In the genomic region with DNA sequence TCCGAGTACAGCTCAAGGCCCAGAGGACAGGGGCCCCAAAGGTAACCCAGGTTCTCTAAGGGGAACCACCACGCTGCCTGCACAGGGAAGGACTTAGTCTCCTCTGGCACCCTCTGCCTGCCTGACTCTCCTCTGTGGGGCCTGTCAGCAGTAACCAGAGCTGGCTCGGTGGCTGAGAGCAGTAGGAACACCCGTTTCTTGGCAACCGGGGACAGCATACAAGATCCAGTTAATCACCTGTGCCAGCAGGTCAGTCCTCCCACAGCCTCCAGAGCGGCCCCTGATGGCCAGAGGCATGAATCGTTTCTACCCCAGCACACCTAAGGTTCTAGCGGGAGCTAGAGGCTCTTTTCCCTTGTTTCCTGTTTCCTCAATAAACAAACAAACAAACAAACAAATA, we compare ENCODE assay signal across 8 mouse cellular contexts. TPM values are rescaled to one million over a fixed set of nuclear protein-coding genes. Genes with fewer than 3 reads are reported as not detected.
DNase-seq lines count a peak whose midpoint lies in the region; ATAC-seq lines count a peak whose summit lies in the region.

No protein-coding gene starts in this region.

- peak overlapping the region; percentile 93 for H3K27ac ChIP-seq in heart, embryonic 16.5 days (ENCODE audit: low read length)
- no peak overlapping the region for H3K27ac ChIP-seq in forebrain, embryonic 13.5 days

- no peak overlapping the region for H3K4me2 ChIP-seq in heart, embryonic 16.5 days (ENCODE audit: low read depth, low read length)
- no peak overlapping the region for H3K4me2 ChIP-seq in forebrain, embryonic 13.5 days

- 21% methylated on average over 8 of the region's 8 CpGs for WGBS in heart, embryonic 16.5 days
- 22% methylated on average over 8 of the region's 8 CpGs for WGBS in forebrain, embryonic 13.5 days

- no peak overlapping the region for H3K4me3 ChIP-seq in heart, embryonic 16.5 days (ENCODE audit: low read length)
- H3K4me3 ChIP-seq in forebrain, embryonic 13.5 days: no peak overlapping the region

- ATAC-seq in heart, embryonic 16.5 days (replicated peaks; ENCODE audit: extremely low read depth, insufficient read depth, low FRiP score): no peak
- no peak for ATAC-seq in forebrain, embryonic 13.5 days

- H3K9me3 ChIP-seq in heart, embryonic 16.5 days (replicated peaks; ENCODE audit: control insufficient read depth, low read length): no peaks in the 10 kb centered on the region
- no peaks in the 10 kb centered on the region for H3K9me3 ChIP-seq in forebrain, embryonic 13.5 days (replicated peaks)

- peak; percentile 61 for DNase-seq in adrenal gland, postnatal 10 days
- no peak for DNase-seq in adrenal gland, adult 2 months
- DNase-seq in urinary bladder, postnatal 25 days (ENCODE audit: low spot score): peak; percentile 54
- no peak for DNase-seq in urinary bladder, postnatal 4 days (ENCODE audit: low spot score in 2 of 2)
- DNase-seq in lung, adult 18-20 months: peak; percentile 79 to 90
- no peak for DNase-seq in yolk sac, embryonic 10.5 days (ENCODE audit: low spot score)

- peaks cover 43% of the 10 kb centered on the region for H3K4me1 ChIP-seq in heart, embryonic 16.5 days (ENCODE audit: control insufficient read depth, insufficient read depth, low read length)
- H3K4me1 ChIP-seq in forebrain, embryonic 13.5 days: peaks cover 26% of the 10 kb centered on the region

- no peaks in the 10 kb centered on the region for H3K36me3 ChIP-seq in heart, embryonic 16.5 days (ENCODE audit: control insufficient read depth, insufficient read depth)
- H3K36me3 ChIP-seq in forebrain, embryonic 13.5 days (ENCODE audit: poor library complexity, severe bottlenecking): no peaks in the 10 kb centered on the region

- H3K27me3 ChIP-seq in heart, embryonic 16.5 days (ENCODE audit: control insufficient read depth, insufficient read depth, low read length): no peaks in the 10 kb centered on the region
- H3K27me3 ChIP-seq in forebrain, embryonic 13.5 days: peaks cover 10% of the 10 kb centered on the region; the same call in 1 of the 2 replicates

- H3K9ac ChIP-seq in heart, embryonic 16.5 days (ENCODE audit: low read length): peak overlapping the region; percentile 43; the same call in 1 of the 2 replicates
- H3K9ac ChIP-seq in forebrain, embryonic 13.5 days: no peak overlapping the region

RNA-seq across cellular contexts. Expression of a gene that starts 11.4 kb away (rescaled TPM):
- 100 to 1,000 TPM in 1 of 2 experiments, 10 to 100 TPM in 1; 95.8 to 589 TPM for total RNA-seq in adrenal gland, postnatal 10 days (2021)
- 100 to 1,000 TPM; 560 to 565 TPM for total RNA-seq in adrenal gland, adult 2 months (2021)
- polyA plus RNA-seq in adrenal gland, adult 2 months (2012; rRNA removed): 162 and 415 TPM in 2 replicates
- polyA plus RNA-seq in heart, embryonic 16.5 days (2015; fragmentation: Nextera tagmentation; extraction: Ambion mirVana): 12.6 and 13.5 TPM in 2 replicates
- 2.4 and 2.9 TPM in 2 replicates for polyA plus RNA-seq in forebrain, embryonic 13.5 days (2015; fragmentation: Nextera tagmentation; extraction: Ambion mirVana)

RNA-seq across cellular contexts. Expression of a gene that starts 18.7 kb away (rescaled TPM):
- 10 to 100 TPM; 16.4 to 24.0 TPM for total RNA-seq in adrenal gland, postnatal 10 days (2021)
- 10 to 100 TPM; 16.4 to 21.0 TPM for total RNA-seq in adrenal gland, adult 2 months (2021)
- polyA plus RNA-seq in adrenal gland, adult 2 months (2012; rRNA removed): 53.0 and 60.3 TPM in 2 replicates
- 3.1 and 3.4 TPM in 2 replicates for polyA plus RNA-seq in heart, embryonic 16.5 days (2015; fragmentation: Nextera tagmentation; extraction: Ambion mirVana)
- 1.3 and 1.5 TPM in 2 replicates for polyA plus RNA-seq in forebrain, embryonic 13.5 days (2015; fragmentation: Nextera tagmentation; extraction: Ambion mirVana)

RNA-seq across cellular contexts. Expression of a gene that starts 41.4 kb away (rescaled TPM):
- total RNA-seq in adrenal gland, postnatal 10 days (2021): 100 to 1,000 TPM in 1 of 2 experiments, 10 to 100 TPM in 1; 36.6 to 103 TPM
- 10 to 100 TPM; 38.6 to 58.8 TPM for total RNA-seq in adrenal gland, adult 2 months (2021)
- polyA plus RNA-seq in adrenal gland, adult 2 months (2012; rRNA removed): 31.9 and 35.4 TPM in 2 replicates
- 64.5 and 68.9 TPM in 2 replicates for polyA plus RNA-seq in heart, embryonic 16.5 days (2015; fragmentation: Nextera tagmentation; extraction: Ambion mirVana)
- polyA plus RNA-seq in forebrain, embryonic 13.5 days (2015; fragmentation: Nextera tagmentation; extraction: Ambion mirVana): 81.6 and 85.1 TPM in 2 replicates

RNA-seq across cellular contexts. Expression of a gene that starts 50.4 kb away (rescaled TPM):
- total RNA-seq in adrenal gland, postnatal 10 days (2021): 1 to 10 TPM; 1.0 to 2.4 TPM
- total RNA-seq in adrenal gland, adult 2 months (2021): under 1 TPM; 0.40 to 0.52 TPM
- polyA plus RNA-seq in adrenal gland, adult 2 months (2012; rRNA removed): 1.4 and 2.0 TPM in 2 replicates
- polyA plus RNA-seq in heart, embryonic 16.5 days (2015; fragmentation: Nextera tagmentation; extraction: Ambion mirVana): 2.8 and 7.1 TPM in 2 replicates
- polyA plus RNA-seq in forebrain, embryonic 13.5 days (2015; fragmentation: Nextera tagmentation; extraction: Ambion mirVana): 0.23 and 0.25 TPM in 2 replicates

Comparison
In these comparisons a context has a peak if more than half of its experiments do, and no peak if none do; other contexts are left out.
1. DNase-seq: peak in adrenal gland, postnatal 10 days (single experiment), urinary bladder, postnatal 25 days (single experiment) and lung, adult 18-20 months (2 of 2); none in adrenal gland, adult 2 months (single experiment), urinary bladder, postnatal 4 days (0 of 2) and yolk sac, embryonic 10.5 days (single experiment).
2. RNA of a gene that starts 11.4 kb away (polyA plus RNA-seq): 162 to 415 TPM in adrenal gland, adult 2 months; 12.6 to 13.5 TPM in heart, embryonic 16.5 days and 2.4 to 2.9 TPM in forebrain, embryonic 13.5 days; every median in the first group is over 10 times any median in the second.
3. RNA of a gene that starts 18.7 kb away (polyA plus RNA-seq): 53.0 to 60.3 TPM in adrenal gland, adult 2 months; 3.1 to 3.4 TPM in heart, embryonic 16.5 days and 1.3 to 1.5 TPM in forebrain, embryonic 13.5 days; every median in the first group is over 10 times any median in the second.